Comparison of ENCODE assay signal across 8 mouse cellular contexts in the genomic region with DNA sequence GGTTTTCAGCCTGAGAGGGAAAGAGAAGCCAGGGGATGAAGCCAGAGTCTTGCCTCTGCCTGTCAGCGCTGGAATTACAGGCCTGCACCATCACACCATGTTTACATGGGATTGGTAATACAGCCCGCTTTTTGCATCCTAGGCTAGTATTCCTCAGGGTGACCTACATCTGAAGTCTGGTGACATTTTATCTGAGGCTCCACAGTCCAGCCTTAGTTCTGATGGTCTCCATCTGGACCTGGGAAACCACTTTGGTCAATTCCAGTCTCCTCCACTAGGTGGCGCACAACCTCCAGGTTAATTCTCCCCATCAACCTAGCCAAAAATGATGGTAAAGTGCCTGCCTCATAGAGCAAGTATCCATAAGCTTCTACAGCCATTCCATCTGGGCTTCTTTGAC. TPM values are rescaled to one million over a fixed set of nuclear protein-coding genes. Genes with fewer than 3 reads are reported as not detected.
DNase-seq lines count a peak whose midpoint lies in the region; ATAC-seq and TF ChIP-seq lines count a peak whose summit lies in the region.

No protein-coding gene starts in this region.

- TF ChIP-seq CTCF in heart, adult 2 months (IDR thresholded peaks at IDR 0.05) = no peak; the same call in 1 of the 2 replicates

- no peak overlapping the region for H3K27ac ChIP-seq in heart, adult 2 months
- H3K27ac ChIP-seq in heart, embryonic 10.5 days = no peak overlapping the region
- no peak overlapping the region for H3K27ac ChIP-seq in limb, embryonic 14.5 days (replicated peaks; ENCODE audit: low read depth, low read length)

- no peaks in the 10 kb centered on the region for H3K9me3 ChIP-seq in heart, embryonic 10.5 days
- no peaks in the 10 kb centered on the region for H3K9me3 ChIP-seq in limb, embryonic 14.5 days (ENCODE audit: control insufficient read depth, low read length)

- no peaks in the 10 kb centered on the region; the same call in 1 of the 2 replicates for H3K36me3 ChIP-seq in heart, adult 2 months (ENCODE audit: control insufficient read depth, insufficient read depth, low read length)
- peaks cover 93% of the 10 kb centered on the region for H3K36me3 ChIP-seq in heart, embryonic 10.5 days
- peaks cover 84% of the 10 kb centered on the region for H3K36me3 ChIP-seq in limb, embryonic 14.5 days (ENCODE audit: control insufficient read depth, insufficient read depth, low read length)

- peaks cover 2% of the 10 kb centered on the region; the same call in 1 of the 2 replicates for H3K4me1 ChIP-seq in heart, adult 2 months (ENCODE audit: control insufficient read depth, insufficient read depth, low read length)
- H3K4me1 ChIP-seq in heart, embryonic 10.5 days = no peaks in the 10 kb centered on the region
- no peaks in the 10 kb centered on the region for H3K4me1 ChIP-seq in limb, embryonic 14.5 days (ENCODE audit: control insufficient read depth, insufficient read depth, low read length)

- no peak overlapping the region for H3K9ac ChIP-seq in heart, adult 2 months (ENCODE audit: low read depth, low read length)
- H3K9ac ChIP-seq in limb, embryonic 14.5 days (ENCODE audit: low read depth, low read length, severe bottlenecking) = no peak overlapping the region

- intact Hi-C loops in heart, adult 2 months (cut with DNase I) = no loop called here

- H3K79me2 ChIP-seq in heart, adult 2 months (replicated peaks; ENCODE audit: control insufficient read depth, insufficient read depth, low read length) = no peaks in the 10 kb centered on the region

- TF ChIP-seq EP300 in heart, adult 2 months (IDR thresholded peaks at IDR 0.05; ENCODE audit: insufficient read depth, low read depth, low read length) = peak; percentile 76; the same call in 1 of the 2 replicates

- no peaks in the 10 kb centered on the region for H3K27me3 ChIP-seq in heart, adult 2 months (ENCODE audit: control insufficient read depth, insufficient read depth, low read length)
- H3K27me3 ChIP-seq in heart, embryonic 10.5 days (ENCODE audit: insufficient read depth, poor library complexity, severe bottlenecking) = no peaks in the 10 kb centered on the region
- no peaks in the 10 kb centered on the region for H3K27me3 ChIP-seq in limb, embryonic 14.5 days (ENCODE audit: control insufficient read depth, insufficient read depth, low read length)

- WGBS in heart, adult 2 months = 39% methylated on average over 3 of the region's 3 CpGs
- WGBS in heart, embryonic 10.5 days = 34% methylated on average over 3 of the region's 3 CpGs
- 25% methylated on average over 3 of the region's 3 CpGs for WGBS in limb, embryonic 14.5 days

- TF ChIP-seq POLR2A in heart, adult 2 months (IDR thresholded peaks at IDR 0.05; ENCODE audit: insufficient read depth, low read depth, low read length) = no peak
- no peak for TF ChIP-seq POLR2A in limb, embryonic 14.5 days (IDR thresholded peaks at IDR 0.05; ENCODE audit: borderline replicate concordance, extremely low read depth, insufficient read depth, insufficient read length)

- H3K4me3 ChIP-seq in heart, adult 2 months = no peak overlapping the region
- H3K4me3 ChIP-seq in heart, embryonic 10.5 days = no peak overlapping the region
- no peak overlapping the region for H3K4me3 ChIP-seq in limb, embryonic 14.5 days (replicated peaks; ENCODE audit: low read length)

- DNase-seq in heart, adult 2 months = peak; percentile 77 to 87
- DNase-seq in heart, embryonic 10.5 days (ENCODE audit: low spot score) = no peak
- DNase-seq in embryo, embryonic 10.5 days (ENCODE audit: low spot score) = peak; percentile 89
- DNase-seq in gastrocnemius, postnatal 4 days (ENCODE audit: low spot score in 2 of 2) = peak; percentile 69 to 76
- peak; percentile 87 for DNase-seq in kidney, adult 9 months
- peak; percentile 84 for DNase-seq in limb, embryonic 14.5 days (ENCODE audit: low spot score)
- peak; percentile 48 to 67 for DNase-seq in monocyte, adult 2 months (ENCODE audit: low read depth in 1 of 2, low spot score in 2 of 2)
- peak; percentile 81 to 87 for DNase-seq in spleen, postnatal 10 days (ENCODE audit: low spot score in 2 of 2)

- ATAC-seq in limb, embryonic 14.5 days (ENCODE audit: low FRiP score, low read depth) = peak; percentile 53; the same call in 1 of the 2 replicates

- H3K4me2 ChIP-seq in limb, embryonic 14.5 days (replicated peaks; ENCODE audit: low read depth, low read length, severe bottlenecking) = no peak overlapping the region

RNA-seq across cellular contexts. Expression of gene Mark4, which starts 15.3 kb away (rescaled TPM):
- total RNA-seq in heart, adult 2 months (2021) = 10 to 100 TPM; 22.4 to 27.2 TPM
- 11.1 and 11.8 TPM in 2 replicates for polyA plus RNA-seq in heart, adult 2 months (2012; rRNA removed)
- polyA plus RNA-seq in heart, embryonic 10.5 days (2016; fragmentation: Nextera tagmentation; extraction: Ambion mirVana) = 7.0 and 8.9 TPM in 2 replicates
- total RNA-seq in gastrocnemius, postnatal 4 days (2021) = 10 to 100 TPM; 18.9 to 20.5 TPM
- polyA plus RNA-seq in limb, embryonic 14.5 days (2012; rRNA removed) = 34.8 and 39.8 TPM in 2 replicates
- 11.5 and 13.3 TPM in 2 replicates for polyA plus RNA-seq in limb, embryonic 14.5 days (2014; fragmentation: Nextera tagmentation; extraction: Ambion mirVana)

RNA-seq across cellular contexts. Expression of gene Exoc3l2, which starts 19.8 kb away (rescaled TPM):
- 1 to 10 TPM in 1 of 2 experiments, under 1 TPM in 1; 0.80 to 1.2 TPM for total RNA-seq in heart, adult 2 months (2021)
- 1.5 and 1.7 TPM in 2 replicates for polyA plus RNA-seq in heart, adult 2 months (2012; rRNA removed)
- polyA plus RNA-seq in heart, embryonic 10.5 days (2016; fragmentation: Nextera tagmentation; extraction: Ambion mirVana) = 1.8 and 2.5 TPM in 2 replicates
- under 1 TPM; 0.65 to 0.83 TPM for total RNA-seq in gastrocnemius, postnatal 4 days (2021)
- 3.5 and 4.9 TPM in 2 replicates for polyA plus RNA-seq in limb, embryonic 14.5 days (2012; rRNA removed)
- polyA plus RNA-seq in limb, embryonic 14.5 days (2014; fragmentation: Nextera tagmentation; extraction: Ambion mirVana) = 1.6 and 1.9 TPM in 2 replicates

RNA-seq across cellular contexts. Expression of gene Ckm, which starts 38.8 kb away (rescaled TPM):
- 1,000 to 10,000 TPM; 3,482 to 3,985 TPM for total RNA-seq in heart, adult 2 months (2021)
- 7,008 and 7,255 TPM in 2 replicates for polyA plus RNA-seq in heart, adult 2 months (2012; rRNA removed)
- polyA plus RNA-seq in heart, embryonic 10.5 days (2016; fragmentation: Nextera tagmentation; extraction: Ambion mirVana) = 3.6 and 9.8 TPM in 2 replicates
- over 10,000 TPM; 12,501 to 12,915 TPM for total RNA-seq in gastrocnemius, postnatal 4 days (2021)
- polyA plus RNA-seq in limb, embryonic 14.5 days (2012; rRNA removed) = 89.9 and 125 TPM in 2 replicates
- polyA plus RNA-seq in limb, embryonic 14.5 days (2014; fragmentation: Nextera tagmentation; extraction: Ambion mirVana) = 35.4 and 91.5 TPM in 2 replicates

RNA-seq across cellular contexts. Expression of gene Klc3, which starts 39.4 kb away (rescaled TPM):
- under 1 TPM; 0.21 to 0.25 TPM for total RNA-seq in heart, adult 2 months (2021)
- polyA plus RNA-seq in heart, adult 2 months (2012; rRNA removed) = 0.29 and 0.59 TPM in 2 replicates
- polyA plus RNA-seq in heart, embryonic 10.5 days (2016; fragmentation: Nextera tagmentation; extraction: Ambion mirVana) = 4.4 and 5.8 TPM in 2 replicates
- under 1 TPM in 1 of 2 experiments, not detected in 1; 0.16 TPM for total RNA-seq in gastrocnemius, postnatal 4 days (2021)
- polyA plus RNA-seq in limb, embryonic 14.5 days (2012; rRNA removed) = 11.5 and 12.8 TPM in 2 replicates
- polyA plus RNA-seq in limb, embryonic 14.5 days (2014; fragmentation: Nextera tagmentation; extraction: Ambion mirVana) = 12.5 and 15.2 TPM in 2 replicates

Comparison
In these comparisons a context has a peak if more than half of its experiments do, and no peak if none do; other contexts are left out.
1. RNA of gene Ckm, which starts 38.8 kb away (polyA plus RNA-seq): 7,008 to 7,255 TPM in heart, adult 2 months; 35.4 to 125 TPM in limb, embryonic 14.5 days and 3.6 to 9.8 TPM in heart, embryonic 10.5 days; every median in the first group is over 10 times any median in the second.